Mouse (Mus musculus) v-Abl transformed pro-B cells (cell line): ENCODE measurements at regions not wholly inside any gene's neighbourhood (a gene's known extent, or its start where the extent isn't known, plus 50 kb on each side); places are given as distances from the start of the nearest gene placed in this dataset.

Experiments used
- in situ Hi-C, 2 experiments: fragments of 400-800 bp; cut with MboI; formaldehyde crosslinking; loops; one replicate each; pipeline ENCODE4 v1.15.1; 2025; ENCODE audit not compliant: unreplicated experiment in 2 of 2

DNA sequence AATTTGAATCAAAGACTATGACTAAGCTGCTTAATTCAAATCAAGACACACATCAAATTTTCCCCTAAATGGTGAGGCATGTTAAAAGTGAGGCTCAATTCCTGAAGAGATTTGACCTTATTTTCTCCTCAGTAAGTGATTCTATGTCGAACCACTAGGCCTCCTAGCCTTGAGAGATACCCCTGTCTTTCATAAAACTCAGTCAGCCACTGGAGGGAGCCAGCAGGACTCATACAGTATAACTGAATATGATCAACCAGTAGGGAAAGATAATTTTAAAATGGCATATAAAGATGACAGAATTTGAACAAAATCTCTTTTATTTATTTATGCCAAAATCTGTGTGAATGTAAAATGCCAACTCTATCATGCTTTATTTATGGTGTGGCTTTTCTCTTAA is 626.5 kb upstream of the Pkn2 start:
- in situ Hi-C loops = no loop called here

DNA sequence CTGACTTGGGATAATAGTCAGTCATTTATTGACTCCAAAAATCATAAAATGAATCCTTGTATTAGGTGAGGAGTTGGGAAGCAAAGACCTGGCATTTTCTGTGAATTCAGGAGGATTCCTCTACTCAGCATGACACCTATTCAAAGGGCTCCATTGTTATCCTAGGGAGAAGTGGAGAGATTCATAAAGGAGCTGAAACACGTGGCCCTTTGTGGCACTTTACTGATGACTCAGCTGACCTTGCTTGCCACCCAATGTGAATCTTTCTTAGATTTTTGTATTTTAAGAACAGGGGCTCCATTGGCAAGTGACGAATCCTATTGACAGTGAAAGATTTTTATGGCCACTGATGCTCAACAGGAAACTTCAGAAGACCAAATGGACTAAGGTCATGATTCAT is 619.2 kb upstream of the Pkn2 start:
- in situ Hi-C loops = no loop called here

- in situ Hi-C loops = no loop called here
Measured at GRCm38 (mm10) chr3:143495389-143495788, 613.6 kb upstream of the Pkn2 start.

- in situ Hi-C loops = no loop called here
Measured at GRCm38 (mm10) chr3:143477916-143478610, 596.3 kb upstream of the Pkn2 start.

DNA sequence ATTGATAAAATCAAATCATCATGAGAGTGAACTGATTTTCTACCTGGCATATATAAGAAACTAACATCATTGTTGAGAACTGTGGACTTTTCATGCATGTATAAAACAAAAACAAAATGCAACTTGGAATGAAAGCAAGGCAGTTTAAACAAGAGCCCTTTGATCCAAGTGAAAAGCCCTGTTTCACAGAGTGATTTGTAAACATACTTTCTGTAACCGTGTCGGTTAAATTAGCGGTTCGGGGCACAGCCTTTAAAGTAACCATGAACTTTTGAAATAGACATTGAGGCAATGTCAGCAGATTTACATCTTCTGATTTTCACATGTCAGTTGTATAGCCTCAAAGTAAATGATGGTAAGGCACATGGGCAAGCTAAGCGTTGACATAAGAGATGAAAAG is 593.7 kb upstream of the Pkn2 start:
- in situ Hi-C loops = no loop called here

- in situ Hi-C loops = no loop called here
Measured at GRCm38 (mm10) chr3:143447005-143447709, 565.4 kb upstream of the Pkn2 start.

DNA sequence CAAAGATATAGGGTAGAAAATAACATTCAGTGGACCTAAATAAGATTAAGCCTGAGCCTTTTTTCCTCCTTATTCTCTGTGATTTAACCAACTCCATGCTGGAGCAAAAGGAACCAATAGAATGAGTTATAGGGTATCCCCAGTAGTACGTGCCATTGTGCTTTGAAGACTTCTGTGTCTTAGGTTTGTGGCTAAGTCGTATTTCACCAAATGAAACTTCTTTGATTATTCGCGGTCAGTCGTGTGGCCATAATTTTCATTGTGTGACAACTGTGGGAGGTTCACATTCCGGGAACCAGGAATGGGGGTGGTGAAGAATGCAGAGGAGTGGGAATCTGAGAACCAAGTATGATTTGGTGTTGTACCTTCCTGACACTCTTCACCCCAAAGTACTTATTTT is 535.6 kb upstream of the Pkn2 start:
- in situ Hi-C loops = no loop called here

- in situ Hi-C loops = no loop called here
Measured at GRCm38 (mm10) chr3:143411655-143412054, 529.9 kb upstream of the Pkn2 start.

GRCm38 (mm10) chr3:143398966-143399365 is 517.2 kb upstream of the Pkn2 start:
- in situ Hi-C loops = no loop called here

- in situ Hi-C loops = no loop called here
Measured at GRCm38 (mm10) chr3:143384357-143384756, 502.6 kb upstream of the Pkn2 start.

DNA sequence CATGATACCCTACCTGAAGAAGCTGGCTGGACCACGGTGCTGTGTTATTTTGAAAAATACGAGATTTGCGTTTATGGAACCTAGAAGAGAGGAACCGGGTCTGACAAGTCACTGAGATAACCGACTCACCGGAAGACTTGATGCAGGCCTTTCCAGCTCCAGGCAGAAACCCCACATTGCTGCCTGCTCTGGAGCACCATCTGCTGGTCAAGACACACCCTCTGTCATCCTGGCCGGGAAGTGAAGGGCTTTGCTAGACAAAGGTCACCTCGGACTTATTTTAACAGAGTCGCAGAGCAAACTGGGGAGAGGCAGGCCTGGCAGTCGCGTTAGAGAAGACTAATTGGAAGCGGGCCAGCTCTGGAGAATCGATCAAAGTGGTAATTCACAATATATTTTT is 497.4 kb upstream of the Pkn2 start:
- in situ Hi-C loops = no loop called here

- in situ Hi-C loops = no loop called here
Measured at GRCm38 (mm10) chr3:143377446-143377845, 495.6 kb upstream of the Pkn2 start.

DNA sequence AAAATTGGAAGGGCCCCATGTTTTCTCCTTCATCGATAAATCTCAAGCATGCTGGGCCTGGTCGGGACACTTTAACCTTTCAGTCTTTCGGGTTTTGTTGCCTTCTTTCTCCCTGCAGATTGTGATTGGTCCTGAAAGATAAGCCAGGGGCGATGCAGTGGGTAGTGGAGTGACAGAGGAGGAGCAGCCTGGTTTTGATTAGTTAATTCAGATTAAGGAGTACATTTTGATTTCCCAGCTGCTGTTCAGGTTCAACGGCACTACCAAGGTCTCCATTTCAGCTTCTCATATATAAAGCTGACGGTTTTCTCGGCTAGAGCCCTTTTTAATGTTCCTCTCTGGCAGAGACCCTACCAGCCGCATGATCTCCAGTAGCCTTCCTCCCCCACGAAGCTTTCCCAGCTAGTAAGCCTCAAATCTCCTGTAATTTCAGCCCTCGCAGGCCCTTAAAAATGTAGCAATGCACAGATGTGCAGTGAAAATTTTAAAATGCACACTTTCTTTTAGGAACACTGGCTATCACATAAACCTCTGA is 493.8 kb upstream of the Pkn2 start:
- in situ Hi-C loops = no loop called here

DNA sequence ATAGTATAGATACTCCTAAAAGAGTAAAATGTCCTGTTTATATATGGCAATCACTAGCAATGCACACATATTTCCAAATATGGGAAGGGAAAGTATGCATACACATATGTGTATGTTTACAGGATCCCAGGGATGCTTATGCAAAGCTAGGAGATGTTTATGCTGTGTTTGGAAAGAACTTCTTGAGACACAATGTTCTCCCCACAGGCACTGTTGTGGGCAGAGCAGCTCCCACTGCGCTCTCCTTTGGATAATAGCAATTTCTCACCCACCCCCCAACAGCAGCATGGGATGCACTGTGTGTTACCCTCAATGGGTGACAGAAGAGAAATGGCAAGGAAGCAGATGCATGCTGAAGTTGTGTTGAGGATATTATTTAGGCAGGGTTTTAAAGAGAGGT is 491.7 kb upstream of the Pkn2 start:
- in situ Hi-C loops = no loop called here

- in situ Hi-C loops = no loop called here
Measured at GRCm38 (mm10) chr3:143369002-143369401, 487.2 kb upstream of the Pkn2 start.

- in situ Hi-C loops = no loop called here
Measured at GRCm38 (mm10) chr3:143340032-143340431, 458.2 kb upstream of the Pkn2 start.

GRCm38 (mm10) chr3:143333339-143333738 is 451.5 kb upstream of the Pkn2 start:
- in situ Hi-C loops = no loop called here

GRCm38 (mm10) chr3:143328521-143328920 is 446.7 kb upstream of the Pkn2 start:
- in situ Hi-C loops = no loop called here

DNA sequence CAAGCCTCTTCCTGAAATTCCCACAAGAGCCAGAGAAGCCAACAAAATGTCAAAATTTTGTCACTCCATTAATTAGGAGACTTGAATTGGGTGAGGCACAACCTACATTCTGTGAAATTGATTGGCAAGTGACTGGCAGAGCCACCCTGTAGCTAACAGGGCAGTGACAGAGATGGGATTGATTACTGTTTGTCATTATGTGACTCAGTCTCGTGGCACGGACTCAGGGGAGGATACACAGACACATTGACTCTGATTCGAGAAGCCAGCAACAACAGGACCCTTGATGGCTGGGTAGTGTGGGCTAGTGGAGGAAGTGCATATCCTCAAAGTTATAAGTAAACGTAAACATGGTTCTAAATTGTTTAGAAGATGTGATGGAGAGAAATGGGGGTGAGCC is 445.8 kb upstream of the Pkn2 start:
- in situ Hi-C loops = no loop called here

- in situ Hi-C loops = no loop called here
Measured at GRCm38 (mm10) chr3:143316457-143316856, 434.7 kb upstream of the Pkn2 start.

GRCm38 (mm10) chr3:143291793-143292192 is 410.0 kb upstream of the Pkn2 start:
- in situ Hi-C loops = no loop called here

DNA sequence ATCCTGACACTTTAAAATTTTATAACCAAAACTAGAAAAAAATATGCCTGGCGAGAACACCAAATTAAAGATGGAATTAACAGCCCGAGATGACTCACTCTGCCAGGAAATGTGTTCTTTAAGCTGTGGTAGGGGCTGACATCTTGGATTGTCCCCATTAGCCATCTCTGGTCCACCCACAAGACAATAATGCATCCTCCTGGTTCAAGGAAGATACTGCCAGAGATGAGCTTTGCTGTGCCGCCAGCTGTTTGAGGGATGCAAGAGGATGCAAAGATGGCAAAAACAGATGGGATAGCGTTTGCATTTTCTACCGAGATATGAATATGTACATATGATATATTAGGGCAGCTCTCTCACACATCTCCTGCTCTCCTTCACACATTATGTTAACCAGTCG is 382.3 kb upstream of the Pkn2 start:
- in situ Hi-C loops = no loop called here
